ENCODE assay signal across 8 mouse cellular contexts in genomic region chr1:135634791-135635190, GRCm38 (mm10). TPM values are rescaled to one million over a fixed set of nuclear protein-coding genes. Genes with fewer than 3 reads are reported as not detected.
A peak's percentile ranks its signal among the peaks of the same experiment; 100 is the strongest.
DNase-seq lines count a peak whose midpoint lies in the region; ATAC-seq and TF ChIP-seq lines count a peak whose summit lies in the region.

No protein-coding gene starts in this region.

- ATAC-seq in lung, postnatal 0 days: no peak
- ATAC-seq in erythroblast, adult 5-6 weeks (replicated peaks; ENCODE audit: low FRiP score, poor library complexity, severe bottlenecking): no peak

- no peaks in the 10 kb centered on the region for H3K27me3 ChIP-seq in lung, postnatal 0 days (replicated peaks; ENCODE audit: insufficient read depth, low read length)

- TF ChIP-seq CTCF in lung, postnatal 0 days (IDR thresholded peaks at IDR 0.05): no peak
- no peak for TF ChIP-seq CTCF in lung, adult 2 months (IDR thresholded peaks at IDR 0.05; ENCODE audit: insufficient read depth, low read length)

- no peaks in the 10 kb centered on the region for H3K4me1 ChIP-seq in lung, postnatal 0 days (ENCODE audit: insufficient read depth, low read depth, low read length)
- peaks cover 6% of the 10 kb centered on the region; the same call in 1 of the 2 replicates for H3K4me1 ChIP-seq in lung, adult 2 months (ENCODE audit: control insufficient read depth, insufficient read depth, low read length)

- H3K4me2 ChIP-seq in lung, postnatal 0 days (replicated peaks; ENCODE audit: low read depth, low read length): no peak overlapping the region

- H3K36me3 ChIP-seq in lung, postnatal 0 days (ENCODE audit: insufficient read depth, low read length): no peaks in the 10 kb centered on the region

- DNase-seq in adrenal gland, adult (ENCODE audit: inconsistent age in 2 of 2, low spot score in 1 of 2): peak; percentile 23 to 73
- DNase-seq in adrenal gland, adult 8-10 months: no peak
- DNase-seq in lung, postnatal 0 days (ENCODE audit: low spot score): peak; percentile 58
- DNase-seq in lung, adult 2 months: no peak
- peak; percentile 79 for DNase-seq in embryo, embryonic 10 days (ENCODE audit: low spot score)
- peak; percentile 44 for DNase-seq in lung, postnatal 36 days
- no peak for DNase-seq in gastrocnemius, postnatal 25 days

- H3K27ac ChIP-seq in lung, postnatal 0 days (ENCODE audit: low read length): no peak overlapping the region

- no peak for TF ChIP-seq POLR2A in lung, adult 2 months (IDR thresholded peaks at IDR 0.05; ENCODE audit: borderline replicate concordance, extremely low read depth, low read depth, low read length)

- no peaks in the 10 kb centered on the region for H3K9me3 ChIP-seq in lung, postnatal 0 days (ENCODE audit: low read length)

- no peak overlapping the region for H3K9ac ChIP-seq in lung, postnatal 0 days (replicated peaks; ENCODE audit: low read depth)

- no peak overlapping the region for H3K4me3 ChIP-seq in lung, postnatal 0 days (ENCODE audit: low read depth, low read length)
- H3K4me3 ChIP-seq in lung, adult 2 months (replicated peaks; ENCODE audit: extremely low read depth, low read depth, low read length): no peak overlapping the region

- TF ChIP-seq EP300 in lung, postnatal 0 days (IDR thresholded peaks at IDR 0.05): no peak

- 11% methylated on average over 6 of the region's 6 CpGs for WGBS in lung, postnatal 0 days
- WGBS in lung, adult 2 months: 34% methylated on average over 6 of the region's 6 CpGs

RNA-seq across cellular contexts. Expression of gene Nav1, which starts 27.7 kb away (rescaled TPM):
- total RNA-seq in adrenal gland, adult 8-10 months (2022): 10 to 100 TPM; 15.2 to 26.9 (median 22.8) TPM
- 5.7 and 6.1 TPM in 2 replicates for polyA plus RNA-seq in lung, postnatal 0 days (2015; fragmentation: Nextera tagmentation; extraction: Ambion mirVana)
- 19.8 and 21.2 TPM in 2 replicates for polyA plus RNA-seq in lung, adult 2 months (2012; rRNA removed)
- 1.5 and 1.7 TPM in 2 replicates for total RNA-seq in erythroblast, adult 5-6 weeks (2015; ENCODE audit: low replicate concordance)
- 0.77 and 1.4 TPM in 2 replicates for total RNA-seq in erythroblast, adult 5-6 weeks (2017; ENCODE audit: low replicate concordance)
- total RNA-seq in gastrocnemius, postnatal 25 days (2021): 10 to 100 TPM in 1 of 2 experiments, 1 to 10 TPM in 1; 7.9 to 11.1 TPM

Comparison
In these comparisons a context has a peak if more than half of its experiments do, and no peak if none do; other contexts are left out.
1. DNase-seq: peak in adrenal gland, adult (2 of 2), lung, postnatal 0 days (single experiment), embryo, embryonic 10 days (single experiment) and lung, postnatal 36 days (single experiment); none in adrenal gland, adult 8-10 months (single experiment), lung, adult 2 months (single experiment) and gastrocnemius, postnatal 25 days (single experiment).